Mouse (Mus musculus) embryo, embryonic 11 days (tissue): Measurements from ENCODE around the gene Ccm2.

ENCODE experiments used
- DNase-seq: peaks from one replicate; pipeline ENCODE4 v3.0.0-alpha.2; 2015

Gene Ccm2

GRCm38 (mm10) chr11:6605021-6605481 is 58.4 kb downstream of the Ccm2 start:
- DNase-seq = peak; percentile 29

- peak; percentile 74 for DNase-seq
Measured at GRCm38 (mm10) chr11:6605491-6606399, 59.1 kb downstream of the Ccm2 start, which contains the start of gene Nacad. Nacad (minus strand) TSS chr11:6606053.

GRCm38 (mm10) chr11:6615250-6616205 is 68.8 kb downstream of the Ccm2 start:
- no peak for DNase-seq

GRCm38 (mm10) chr11:6623704-6624103 is 77.0 kb downstream of the Ccm2 start:
- DNase-seq = no peak

DNA sequence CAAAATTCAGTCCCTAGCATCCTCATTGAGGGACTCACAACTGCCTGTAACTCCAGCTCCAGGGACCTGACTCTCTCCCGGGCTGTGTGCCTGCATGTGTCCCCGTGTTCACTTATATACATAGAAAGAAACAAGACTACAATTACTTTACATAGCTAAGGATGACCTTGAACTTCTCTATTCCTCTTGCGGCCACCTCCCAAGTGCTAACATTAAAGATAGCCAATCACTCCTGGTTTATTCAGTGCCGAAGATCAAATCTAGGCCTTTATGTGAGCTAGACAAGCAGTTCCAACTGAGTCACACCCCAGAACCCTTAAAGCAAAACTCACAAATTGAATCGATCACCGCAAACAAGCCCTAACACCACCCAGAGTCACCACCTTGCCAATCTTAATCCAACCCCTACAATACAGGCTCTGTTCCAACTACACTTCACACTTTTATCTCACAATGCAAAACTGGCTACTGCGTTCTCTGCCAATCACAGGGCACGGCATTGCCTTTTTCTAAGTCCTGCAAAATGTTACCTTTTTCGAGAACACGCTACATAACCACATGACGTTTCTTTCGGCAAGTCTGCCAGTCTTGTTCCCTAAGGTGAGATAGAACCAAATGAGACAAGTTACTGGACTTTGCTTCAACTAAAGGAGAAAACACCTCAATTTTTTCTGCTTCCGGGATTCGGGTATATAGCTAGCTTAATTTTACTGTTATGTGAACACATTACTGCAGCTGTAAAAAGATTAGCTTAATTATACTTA is 78.1 kb downstream of the Ccm2 start:
- no peak for DNase-seq

GRCm38 (mm10) chr11:6625478-6626387 is 79.0 kb downstream of the Ccm2 start, which contains the start of gene Tbrg4:
Tbrg4 (minus strand) TSS chr11:6626067.
- DNase-seq = peak; percentile 98

- no peak for DNase-seq
Measured at GRCm38 (mm10) chr11:6626388-6626772, 79.7 kb downstream of the Ccm2 start.

DNA sequence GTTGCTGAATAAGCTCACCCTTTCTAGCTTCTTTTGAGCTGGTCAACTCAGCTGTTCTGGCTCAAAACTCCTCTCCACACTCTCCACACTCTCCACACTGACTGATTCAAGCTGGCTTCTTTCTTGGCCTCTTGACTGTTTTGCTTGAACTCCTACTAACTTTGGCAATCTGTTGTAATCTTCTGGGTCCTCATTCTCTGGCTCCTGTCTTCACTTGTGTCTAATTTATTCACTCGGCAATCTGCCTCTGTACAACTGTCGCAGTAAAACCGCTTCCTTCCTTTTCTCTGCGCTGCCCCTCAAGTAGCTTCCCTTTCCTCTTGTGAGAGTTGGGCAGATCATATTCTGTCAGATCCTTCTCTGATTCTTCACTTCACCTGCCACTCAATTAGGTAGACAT is 81.0 kb downstream of the Ccm2 start:
- DNase-seq = no peak

DNA sequence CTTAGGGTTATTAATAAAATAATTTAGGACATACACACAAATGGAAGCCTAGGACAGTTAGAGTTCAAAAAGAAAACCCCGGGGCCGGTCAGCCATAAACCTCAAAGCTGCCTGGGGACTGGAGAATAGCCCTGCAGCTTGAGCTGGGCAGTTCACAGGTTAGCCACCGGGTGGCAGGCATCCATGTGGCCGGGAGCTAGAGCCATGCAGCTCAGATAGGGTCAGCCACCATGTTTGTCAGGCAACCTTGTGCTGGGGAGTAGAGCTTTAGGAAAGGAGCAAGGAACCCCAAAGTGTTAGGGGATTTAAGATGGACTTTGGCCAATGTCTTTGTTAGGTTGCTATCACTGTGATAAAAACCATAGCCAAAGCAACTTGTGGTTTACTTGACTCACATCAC is 81.9 kb downstream of the Ccm2 start:
- peak; percentile 74 for DNase-seq

DNA sequence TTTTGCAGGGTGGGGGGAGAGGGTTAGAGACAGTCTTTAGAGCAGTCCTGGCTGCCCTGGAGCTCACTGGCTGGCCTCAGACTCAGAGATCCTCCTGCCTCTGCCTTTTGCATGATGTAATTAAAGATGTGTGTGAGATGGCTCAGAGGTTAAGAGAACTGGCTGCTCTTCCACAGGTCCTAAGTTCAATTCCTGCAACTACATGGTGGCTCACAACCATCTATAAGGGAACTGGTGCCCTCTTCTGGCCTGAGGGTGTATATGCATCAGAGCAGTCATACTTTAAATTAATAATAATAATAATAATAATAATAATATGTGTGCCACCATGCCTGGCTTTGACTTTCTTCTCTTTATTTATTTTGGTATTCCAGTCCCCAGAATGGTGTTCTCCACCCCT is 83.0 kb downstream of the Ccm2 start:
- peak; percentile 26 for DNase-seq

GRCm38 (mm10) chr11:6636150-6636549 is 89.5 kb downstream of the Ccm2 start:
- no peak for DNase-seq

- no peak for DNase-seq
Measured at GRCm38 (mm10) chr11:6638537-6638936, 91.8 kb downstream of the Ccm2 start, which contains the start of gene Wap. Wap (minus strand) TSS chr11:6638637.

- no peak for DNase-seq
Measured at GRCm38 (mm10) chr11:6639072-6639471, 92.4 kb downstream of the Ccm2 start.

DNA sequence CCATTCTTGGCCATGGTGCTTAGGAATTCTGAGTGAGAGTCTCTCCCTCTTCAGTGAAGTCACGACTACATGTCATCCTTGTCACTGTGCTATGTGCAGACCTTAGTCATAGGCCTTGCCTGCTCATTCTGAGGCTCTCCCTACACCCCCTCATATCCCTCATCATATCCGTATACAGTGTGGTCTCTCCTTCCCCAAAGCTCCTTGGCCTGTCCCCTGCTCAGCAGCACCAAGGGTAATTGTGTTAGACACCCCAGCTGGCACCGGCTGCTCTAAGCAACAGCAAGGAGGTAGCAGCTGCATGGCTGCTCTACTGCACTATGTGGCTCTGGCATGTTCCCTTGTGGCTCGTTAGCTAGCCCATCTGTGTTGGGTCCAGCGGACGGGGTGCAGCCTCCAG is 97.9 kb downstream of the Ccm2 start:
- no peak for DNase-seq
